Mouse (Mus musculus) embryo, embryonic 10.5 days (tissue): ENCODE measurements around the gene Zscan10.

Experiments used
- DNase-seq: peaks from one replicate; pipeline ENCODE4 v3.0.0-alpha.2; 2015; ENCODE audit warnings: low spot score

Zscan10 gene

GRCm38 (mm10) chr17:23600641-23601622, at the start of gene Zscan10:
TSS of gene Zscan10 (plus strand) at chr17:23600856.
- peak; percentile 17 for DNase-seq

- DNase-seq, result peak; percentile 62
Measured at GRCm38 (mm10) chr17:23550856-23551255, 49.8 kb upstream of the Zscan10 start.

GRCm38 (mm10) chr17:23551416-23551815, 49.2 kb upstream of the Zscan10 start:
- DNase-seq, result no peak

- no peak for DNase-seq
Measured at GRCm38 (mm10) chr17:23551963-23552362, 48.7 kb upstream of the Zscan10 start.

- no peak for DNase-seq
Measured at GRCm38 (mm10) chr17:23552896-23553633, 47.6 kb upstream of the Zscan10 start.

- DNase-seq, result no peak
Measured at GRCm38 (mm10) chr17:23553634-23554120, 47.0 kb upstream of the Zscan10 start.

GRCm38 (mm10) chr17:23554321-23554720, 46.3 kb upstream of the Zscan10 start:
- no peak for DNase-seq

- no peak for DNase-seq
Measured at GRCm38 (mm10) chr17:23555243-23555916, 45.3 kb upstream of the Zscan10 start.

- DNase-seq, result peak; percentile 58
Measured at GRCm38 (mm10) chr17:23559767-23560166, 40.9 kb upstream of the Zscan10 start.

GRCm38 (mm10) chr17:23563595-23564367, 36.9 kb upstream of the Zscan10 start, which contains the start of gene Zfp213:
TSS of gene Zfp213 (minus strand) at chr17:23564238.
- DNase-seq, result peak; percentile 98

- no peak for DNase-seq
Measured at GRCm38 (mm10) chr17:23564368-23564715, 36.3 kb upstream of the Zscan10 start.

- DNase-seq, result no peak
Measured at GRCm38 (mm10) chr17:23566787-23567186, 33.9 kb upstream of the Zscan10 start.

- no peak for DNase-seq
Measured at GRCm38 (mm10) chr17:23568370-23568769, 32.3 kb upstream of the Zscan10 start.

- peak; percentile 44 for DNase-seq
Measured at GRCm38 (mm10) chr17:23570017-23570416, 30.6 kb upstream of the Zscan10 start.

GRCm38 (mm10) chr17:23571084-23571483, 29.6 kb upstream of the Zscan10 start:
- no peak for DNase-seq

- no peak for DNase-seq
Measured at GRCm38 (mm10) chr17:23572059-23572458, 28.6 kb upstream of the Zscan10 start.

- no peak for DNase-seq
Measured at GRCm38 (mm10) chr17:23574130-23574529, 26.5 kb upstream of the Zscan10 start.

GRCm38 (mm10) chr17:23575951-23576552, 24.6 kb upstream of the Zscan10 start:
- no peak for DNase-seq

- no peak for DNase-seq
Measured at GRCm38 (mm10) chr17:23584786-23585185, 15.9 kb upstream of the Zscan10 start.

- peak; percentile 92 for DNase-seq
Measured at GRCm38 (mm10) chr17:23585721-23586491, 14.8 kb upstream of the Zscan10 start.
